Mouse (Mus musculus) R1 (cell line): ENCODE results near the gene Rab30.

Experiments
- DNase-seq: peaks from one replicate; pipeline ENCODE4 v3.0.0-alpha.2; 2018; ENCODE audit warnings: low read depth, low spot score

Rab30 gene

DNA sequence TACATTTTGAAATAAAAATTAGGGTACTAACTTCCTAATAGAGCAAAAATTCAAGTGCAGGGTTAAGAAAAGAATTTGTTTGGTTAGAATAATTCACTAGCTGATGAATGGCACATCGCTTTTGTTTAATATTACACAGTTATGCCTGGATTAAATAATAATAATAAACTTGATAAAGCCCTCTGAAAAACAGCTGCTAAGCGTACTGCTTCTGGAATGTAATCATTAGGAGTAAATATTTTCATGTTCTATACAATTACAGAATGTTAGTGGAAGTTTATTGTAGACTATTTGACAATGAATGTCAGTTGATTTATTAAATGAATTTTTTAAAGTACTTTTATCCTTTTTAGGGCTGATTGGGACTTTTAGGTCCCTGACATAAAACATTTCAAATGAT is 100.9 kb downstream of the Rab30 start:
- no peak for DNase-seq

DNA sequence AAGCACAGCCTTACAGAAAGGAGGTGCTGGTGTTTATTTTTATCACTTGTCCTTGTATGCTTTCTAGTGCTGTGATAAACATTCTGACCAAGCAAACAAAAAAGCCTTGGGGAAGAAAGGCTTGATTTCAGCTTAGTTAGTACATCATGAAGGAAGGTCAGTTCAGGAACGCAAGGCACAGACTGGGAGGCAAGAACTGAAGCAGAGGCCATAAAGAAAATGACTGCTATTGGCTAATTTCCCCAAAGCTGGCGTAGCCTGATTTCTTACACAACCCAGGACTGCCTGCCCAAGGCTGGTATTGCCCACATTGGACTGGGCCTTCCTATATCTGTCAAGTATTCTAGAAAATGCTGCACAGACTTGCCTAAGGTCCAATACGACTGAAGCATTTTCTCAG is 106.8 kb downstream of the Rab30 start:
- DNase-seq, result no peak

DNA sequence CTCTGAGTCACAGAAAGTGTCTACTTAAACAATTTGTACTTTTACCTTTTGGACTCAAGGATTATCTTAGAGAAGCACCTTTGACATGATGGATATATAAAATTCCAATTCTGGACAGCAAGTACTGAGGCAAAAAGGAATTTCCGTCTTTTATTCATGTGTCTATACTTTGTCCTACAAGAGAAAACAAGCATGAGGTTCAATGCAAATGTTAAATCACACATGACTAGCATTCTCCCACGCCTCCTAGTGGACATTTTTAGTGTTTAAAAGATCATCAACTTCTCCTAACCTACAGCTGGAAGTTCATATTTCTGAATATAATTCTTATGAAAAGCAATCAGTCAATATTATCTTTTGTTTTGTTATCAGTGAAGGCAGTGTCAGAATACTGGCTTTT is 125.1 kb downstream of the Rab30 start:
- DNase-seq, result peak; percentile 54

DNA sequence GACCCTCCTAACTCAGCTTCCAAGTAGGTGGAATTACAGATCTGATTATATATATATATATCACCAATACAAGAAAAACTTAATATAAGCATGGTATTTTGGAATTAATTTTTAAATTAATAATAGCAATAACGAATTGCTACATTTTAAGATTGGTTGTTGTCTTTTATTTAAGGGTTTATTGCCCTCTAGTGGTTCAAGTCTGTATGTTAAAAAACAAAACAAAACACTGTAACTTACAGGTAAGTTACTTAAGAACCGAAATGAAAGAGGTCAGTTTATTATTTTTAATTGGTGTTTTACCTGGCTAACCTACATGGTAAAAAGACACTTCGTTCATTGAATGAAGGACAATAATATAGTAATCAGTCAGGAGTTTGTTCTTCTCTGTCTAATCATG is 128.8 kb downstream of the Rab30 start:
- peak; percentile 33 for DNase-seq

DNA sequence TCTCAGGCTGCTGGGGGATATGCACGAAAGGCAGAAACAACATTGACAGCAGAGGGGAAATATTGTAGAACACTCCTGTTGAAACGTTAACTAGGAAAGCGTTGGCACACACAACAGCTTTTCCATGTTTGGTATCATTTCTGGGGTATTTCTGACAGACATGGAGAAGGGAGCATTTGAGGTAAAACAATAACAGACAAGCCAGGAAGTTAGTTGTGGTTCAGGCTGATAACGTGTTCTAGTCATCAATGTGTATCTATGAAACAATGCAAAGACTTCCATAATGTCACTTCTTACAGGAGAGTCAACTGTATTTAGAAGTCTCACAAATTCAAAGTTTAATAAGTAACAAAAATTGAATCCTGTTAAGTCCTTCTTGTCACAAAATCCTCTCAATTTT is 130.2 kb downstream of the Rab30 start:
- no peak for DNase-seq

DNA sequence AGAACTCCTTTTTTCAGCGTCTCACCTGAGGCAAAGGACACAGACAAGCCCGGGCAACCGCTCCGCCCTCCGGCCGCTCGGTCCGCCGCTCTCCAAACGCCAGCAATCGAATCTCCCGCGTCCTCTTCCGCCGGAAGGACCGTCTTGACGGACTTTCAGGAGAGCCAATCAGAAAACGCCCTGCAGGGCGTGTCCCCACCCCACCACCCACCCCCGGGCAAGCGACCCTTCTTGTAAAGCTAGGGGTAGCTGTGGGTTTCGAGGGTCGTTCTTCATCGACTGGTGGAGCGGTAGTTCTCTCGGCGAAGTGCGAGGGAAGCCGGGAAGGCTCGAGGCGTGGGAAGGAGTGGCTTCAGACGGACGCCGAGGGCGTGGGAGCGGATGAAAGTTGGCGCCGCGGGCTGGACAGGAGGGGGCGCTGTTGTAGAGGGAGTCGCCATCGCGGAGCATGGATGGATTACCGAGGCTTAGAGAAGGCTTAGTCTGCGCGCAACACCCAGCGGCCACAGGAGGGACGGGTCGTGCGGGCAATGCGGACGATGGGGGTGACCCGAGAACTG is 132.8 kb downstream of the Rab30 start, which contains the start of the genes Ddias and Prcp:
Gene Ddias, minus strand, starts transcription at position 132 of the 560 bp plus-strand sequence.
Gene Prcp, plus strand, starts transcription at position 355 of the 560 bp plus-strand sequence.
- peak; percentile 96 for DNase-seq

DNA sequence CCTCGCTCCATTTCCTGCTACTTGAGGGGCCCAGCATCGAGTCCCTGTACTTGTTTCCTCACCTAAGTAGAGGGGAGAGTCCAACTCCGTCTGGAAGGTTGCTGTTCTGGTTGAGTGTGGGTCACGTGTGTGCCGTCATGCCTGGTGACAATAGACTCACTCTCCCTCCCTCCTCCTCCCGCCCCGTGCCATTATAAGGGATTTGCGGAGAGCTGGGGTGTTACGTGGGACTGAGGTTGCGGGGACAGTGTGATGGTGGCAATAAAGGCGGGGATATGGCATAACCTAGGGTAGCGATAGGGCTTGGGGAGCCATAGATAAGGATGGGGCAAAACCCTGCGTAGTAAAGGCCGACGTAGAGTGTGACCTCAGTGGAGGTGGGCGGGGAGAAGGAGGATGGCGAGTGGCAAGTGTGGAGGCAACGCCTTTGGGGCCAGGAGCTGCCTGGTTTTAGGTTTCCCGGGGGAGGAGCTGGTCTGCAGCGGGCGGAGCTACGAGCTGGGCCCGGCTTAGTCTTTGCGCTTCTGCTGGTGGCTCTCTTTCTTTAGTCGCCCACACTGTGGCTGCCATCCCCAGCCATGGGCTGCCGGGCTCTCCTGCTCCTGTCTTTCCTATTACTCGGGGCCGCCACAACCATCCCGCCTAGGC is 133.5 kb downstream of the Rab30 start:
- DNase-seq, result peak; percentile 96

DNA sequence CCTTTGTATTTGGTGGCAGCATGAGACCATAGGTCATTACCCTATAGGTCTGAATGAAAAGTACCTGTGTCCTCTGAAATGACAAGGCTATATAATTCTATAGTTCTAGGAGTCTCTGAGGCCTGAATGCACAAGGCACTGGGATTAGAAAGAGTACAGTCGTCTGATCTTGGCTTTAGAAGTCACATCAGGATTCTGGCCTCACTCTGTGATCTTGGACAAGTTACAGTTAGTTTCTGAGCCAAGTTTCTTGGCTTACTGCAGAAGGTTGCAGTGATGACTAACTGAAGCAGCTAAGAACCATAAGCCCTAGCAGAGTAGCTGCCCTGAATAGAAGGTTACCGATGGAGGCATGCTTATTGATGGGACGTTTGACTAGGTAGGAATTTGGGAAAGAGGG is 134.7 kb downstream of the Rab30 start:
- no peak for DNase-seq

DNA sequence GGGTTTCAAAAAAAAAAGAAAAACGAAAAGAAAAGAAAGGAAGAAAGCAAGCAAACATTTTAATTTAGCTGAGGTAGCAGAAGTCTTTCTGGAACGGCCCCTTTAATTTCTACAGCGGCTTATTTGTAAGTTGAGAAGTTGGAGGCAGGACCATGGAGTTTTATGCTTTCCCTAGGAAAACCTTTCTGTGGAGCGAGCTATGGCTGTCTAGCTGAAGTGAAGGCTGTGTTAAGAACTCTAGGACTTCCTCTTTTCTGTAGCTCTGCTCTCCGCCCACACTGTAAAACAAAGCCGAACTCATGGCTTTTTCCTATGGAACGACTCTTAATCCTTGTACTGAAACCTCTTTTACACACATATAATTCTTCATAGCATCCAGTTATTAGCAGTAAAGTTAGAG is 135.1 kb downstream of the Rab30 start:
- DNase-seq, result no peak

DNA sequence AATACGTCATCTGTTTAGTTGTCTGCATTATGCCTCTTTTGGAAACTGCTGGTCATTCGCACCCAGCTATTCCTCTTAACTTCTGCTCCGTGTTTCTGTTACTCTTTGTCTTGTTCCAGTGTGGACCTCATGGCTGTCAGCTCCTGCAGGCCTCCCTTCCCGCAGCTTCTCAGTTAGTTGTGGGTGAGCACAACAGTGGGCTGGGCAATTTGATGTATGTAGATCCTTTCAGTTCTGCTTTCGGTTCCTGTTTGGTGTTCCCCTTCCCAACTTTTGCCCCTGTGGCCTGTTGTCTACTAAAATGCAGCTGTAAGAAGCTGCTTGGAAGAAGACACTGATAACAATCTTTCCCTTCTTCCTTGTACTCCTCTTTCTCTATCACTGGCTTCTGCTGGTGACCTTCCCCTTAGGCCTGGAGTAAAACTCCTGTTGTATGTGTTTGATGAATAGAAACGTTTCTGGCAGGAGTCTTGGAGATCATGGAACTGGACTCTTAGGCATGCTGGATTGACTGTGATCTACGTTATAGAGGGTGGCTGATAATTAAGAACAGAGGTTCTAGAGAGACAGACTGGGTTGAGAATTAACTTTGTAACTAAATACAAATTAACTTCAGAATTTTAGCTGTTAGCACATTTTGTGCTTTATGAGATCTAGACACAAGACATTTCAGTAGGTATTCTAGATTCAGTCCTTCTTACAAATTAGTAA is 137.3 kb downstream of the Rab30 start:
- DNase-seq, result no peak

DNA sequence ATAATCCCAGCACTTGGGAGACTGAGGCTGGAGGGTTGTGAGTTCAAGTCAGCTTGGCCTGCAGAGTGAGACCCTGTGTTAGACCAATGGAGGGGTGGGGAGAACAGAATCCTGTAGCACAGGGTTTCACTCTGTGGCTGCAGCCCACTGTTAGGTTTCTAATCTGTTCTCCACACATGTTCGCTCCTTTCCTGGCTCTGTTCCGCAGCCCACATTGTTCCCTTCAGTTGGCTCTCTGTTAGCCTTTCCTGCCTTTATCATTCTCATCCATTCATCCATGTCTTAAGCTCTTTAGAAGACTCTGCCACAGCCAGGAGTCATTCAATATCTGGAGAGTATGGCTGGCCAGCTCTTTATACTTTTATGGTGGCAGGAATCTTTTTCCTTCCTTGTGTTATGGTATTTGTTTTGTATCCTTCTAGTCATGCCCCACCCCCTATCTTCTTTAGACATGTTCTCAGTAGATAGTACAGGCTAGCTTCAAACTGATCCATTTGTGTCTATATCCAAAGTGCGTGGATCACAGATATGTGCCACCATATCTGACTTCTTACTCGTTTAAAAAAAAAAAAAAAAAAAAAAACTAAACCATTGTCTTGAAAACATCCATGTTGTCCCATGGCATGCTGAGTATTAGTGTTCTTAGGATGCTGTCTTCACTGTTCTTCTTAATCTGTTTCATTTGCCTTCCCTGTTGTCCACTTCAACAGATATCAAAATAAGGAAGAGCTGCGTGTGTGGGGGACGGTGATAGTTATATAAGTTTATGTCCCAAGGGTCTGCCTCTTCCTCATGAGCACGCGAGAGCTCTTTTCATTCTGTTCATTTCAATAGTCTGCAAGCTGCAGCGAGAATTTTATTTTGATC is 142.7 kb downstream of the Rab30 start:
- no peak for DNase-seq

DNA sequence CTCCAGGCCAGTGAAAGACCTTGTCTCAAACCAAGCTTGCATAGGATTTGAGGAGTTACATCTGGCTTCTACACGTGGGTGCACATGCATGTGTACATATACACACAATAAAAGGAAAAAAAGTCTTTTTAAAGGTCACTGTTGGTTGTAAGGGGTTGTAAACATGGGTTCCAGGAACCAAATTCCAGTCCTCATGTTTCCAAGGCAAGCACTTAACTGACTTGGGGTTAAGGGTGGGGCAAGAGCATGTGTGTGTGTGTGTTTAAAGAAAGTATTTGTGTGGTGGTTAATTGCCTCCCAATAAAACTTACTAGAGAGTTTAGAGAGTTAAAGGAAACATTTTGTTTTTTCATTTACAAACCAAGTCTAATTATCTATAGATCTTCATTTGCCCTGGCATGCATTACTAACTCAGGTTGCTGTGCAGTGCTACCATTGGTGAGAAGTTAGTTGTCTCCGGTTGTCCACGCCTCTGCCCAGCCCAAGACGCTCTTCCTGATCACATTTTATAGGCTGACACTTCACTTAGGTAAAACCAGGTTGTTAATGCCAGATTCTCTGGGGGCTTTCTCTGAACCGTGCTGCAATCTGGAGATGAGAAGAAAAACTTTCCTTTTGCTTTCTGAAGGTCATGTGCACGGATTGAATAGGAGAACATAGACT is 143.7 kb downstream of the Rab30 start:
- no peak for DNase-seq

DNA sequence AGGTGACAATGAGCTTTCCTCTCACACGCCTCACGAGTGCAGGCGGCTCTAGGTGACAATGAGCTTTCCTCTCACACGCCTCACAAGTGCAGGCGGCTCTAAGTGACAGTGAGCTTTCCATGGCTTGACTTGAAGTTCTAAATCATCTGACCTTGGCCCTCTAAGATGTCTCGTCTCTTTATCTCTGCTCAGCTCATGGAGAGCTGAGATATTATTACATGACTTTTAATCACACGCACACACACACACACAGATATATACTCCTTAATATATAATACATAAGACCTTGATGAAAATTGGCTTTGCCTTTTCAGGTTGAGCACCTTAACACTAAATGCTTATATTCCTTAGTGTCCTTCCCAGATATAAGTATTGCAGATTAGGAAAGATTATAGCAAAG is 145.4 kb downstream of the Rab30 start:
- DNase-seq, result no peak

DNA sequence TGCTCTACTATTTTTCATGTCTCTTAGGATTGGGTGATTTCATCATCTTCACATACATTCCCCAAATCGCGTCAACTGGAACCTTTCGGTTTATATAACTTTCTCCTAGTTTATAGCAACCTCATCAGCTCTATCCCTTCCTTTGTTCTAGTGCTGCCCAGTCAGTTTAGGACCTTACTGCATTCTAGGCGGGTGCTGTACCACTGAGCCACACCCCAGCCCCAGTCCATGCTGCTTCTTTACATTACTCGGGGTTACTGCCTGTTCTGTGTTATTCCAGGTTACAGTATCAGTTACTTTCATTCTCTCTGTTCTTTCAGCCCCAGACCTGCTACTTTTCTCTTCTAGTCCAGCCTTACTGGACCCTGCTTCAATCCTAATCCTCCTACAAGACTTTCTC is 145.8 kb downstream of the Rab30 start:
- DNase-seq, result no peak

DNA sequence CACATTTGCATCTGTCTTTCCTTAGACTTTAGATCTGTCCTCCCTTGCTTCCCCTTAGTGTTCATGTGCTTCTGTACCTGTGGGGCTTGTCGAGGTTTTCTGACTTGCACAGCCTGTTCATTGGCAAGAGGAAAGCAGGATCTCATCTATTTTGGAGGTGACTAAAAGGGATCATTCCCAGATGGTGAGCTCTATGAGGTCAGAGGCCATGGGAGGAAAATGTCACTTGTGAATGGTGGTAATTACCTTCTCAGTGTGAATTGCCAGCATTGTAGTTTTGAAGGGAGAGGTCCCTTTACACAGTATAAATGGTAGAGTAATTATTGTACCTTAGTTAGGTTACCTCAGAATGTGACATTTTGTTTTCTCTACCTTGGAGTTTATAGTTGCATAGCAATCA is 148.8 kb downstream of the Rab30 start:
- no peak for DNase-seq

DNA sequence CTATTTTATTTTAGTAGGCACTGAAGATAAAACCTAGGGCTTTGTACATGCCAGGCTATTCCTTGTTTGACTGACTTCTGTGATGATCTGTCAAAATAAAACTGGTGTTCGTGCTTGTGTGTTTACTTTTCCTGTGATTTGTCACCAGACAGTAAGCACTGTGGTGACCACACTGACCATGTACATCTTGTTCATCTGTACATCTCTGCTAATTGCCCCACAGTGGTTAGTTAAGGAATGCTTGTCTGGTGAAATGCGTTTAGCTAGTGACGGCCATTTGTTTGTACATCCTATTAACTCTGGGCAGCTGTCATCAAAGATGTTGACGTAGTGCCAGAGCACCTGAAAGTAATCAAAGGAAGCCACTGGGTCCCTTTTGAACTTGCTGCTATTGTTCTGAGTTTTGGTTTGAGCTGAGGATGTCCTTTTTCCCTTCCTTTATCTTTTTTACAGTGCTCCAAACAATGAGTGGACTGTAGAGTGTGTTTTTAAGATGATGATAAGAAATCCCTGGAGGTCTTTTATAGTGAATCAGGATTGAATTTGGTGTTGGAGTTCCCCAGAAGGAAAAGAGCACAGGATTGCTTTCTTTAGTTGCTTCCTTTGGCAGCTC is 149.3 kb downstream of the Rab30 start:
- no peak for DNase-seq

DNA sequence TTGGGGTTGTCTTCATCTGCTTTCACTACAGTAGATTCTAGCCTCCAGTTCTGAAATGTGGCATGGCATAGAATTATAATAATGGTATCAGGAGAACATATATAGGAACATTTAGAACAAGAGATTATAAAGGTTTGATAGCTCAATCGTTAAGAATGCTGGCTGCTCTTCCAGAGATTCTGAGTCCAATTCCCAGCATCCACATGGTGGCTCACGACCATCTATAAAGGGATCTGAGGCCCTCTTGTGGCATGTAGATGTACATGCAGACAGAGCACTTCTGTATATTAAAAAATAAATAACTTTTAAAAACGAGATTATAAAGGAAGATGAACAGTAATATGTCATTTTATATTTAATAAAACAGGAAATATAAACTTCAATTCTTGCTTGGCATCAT is 152.1 kb downstream of the Rab30 start:
- peak; percentile 43 for DNase-seq
